Mouse (Mus musculus) kidney, postnatal 10 days (tissue): ENCODE measurements around the gene Vsig4.
"Not testable (repeated sequence)": the region's sequence is repeated elsewhere in the genome, so short reads cannot be mapped to it uniquely, and the experiment has no call there.

Experiments used
- DNase-seq: peaks from one replicate; pipeline ENCODE4 v3.0.0; 2021; ENCODE audit warnings: mixed read lengths

Vsig4 gene

GRCm38 (mm10) chrX:96293338-96293737 is at the start of gene Vsig4:
Vsig4 (minus strand) TSS chrX:96293438.
- DNase-seq = no peak

GRCm38 (mm10) chrX:96339108-96339507 is 45.9 kb upstream of the Vsig4 start:
- no peak for DNase-seq

- DNase-seq = peak; percentile 18
Measured at GRCm38 (mm10) chrX:96329764-96330163, 36.5 kb upstream of the Vsig4 start.

- no peak for DNase-seq
Measured at GRCm38 (mm10) chrX:96256509-96256908, 36.7 kb downstream of the Vsig4 start.

- DNase-seq = no peak
Measured at GRCm38 (mm10) chrX:96239644-96240043, 53.6 kb downstream of the Vsig4 start.

GRCm38 (mm10) chrX:96239037-96239436 is 54.2 kb downstream of the Vsig4 start:
- DNase-seq = no peak

- no peak for DNase-seq
Measured at GRCm38 (mm10) chrX:96235775-96236174, 57.5 kb downstream of the Vsig4 start.

- DNase-seq = no peak
Measured at GRCm38 (mm10) chrX:96227030-96227429, 66.2 kb downstream of the Vsig4 start.

- DNase-seq = no peak
Measured at GRCm38 (mm10) chrX:96225474-96225873, 67.8 kb downstream of the Vsig4 start.

- DNase-seq = no peak
Measured at GRCm38 (mm10) chrX:96224210-96224609, 69.0 kb downstream of the Vsig4 start.

- DNase-seq = no peak
Measured at GRCm38 (mm10) chrX:96218088-96218487, 75.2 kb downstream of the Vsig4 start.

GRCm38 (mm10) chrX:96206872-96207271 is 86.4 kb downstream of the Vsig4 start:
- DNase-seq = no peak

GRCm38 (mm10) chrX:96205143-96205542 is 88.1 kb downstream of the Vsig4 start:
- not testable (repeated sequence) for DNase-seq
